Mouse (Mus musculus) ES-E14 (cell line): Measurements from ENCODE around the gene Mrc1. TPM values are rescaled to one million over a fixed set of nuclear protein-coding genes. Genes with fewer than 3 reads are reported as not detected.

ENCODE experiments used
- DNase-seq: peaks from one replicate; pipeline ENCODE4 v3.0.0-alpha.2; 2013; ENCODE audit warnings: low read depth, low spot score
- H3K27ac ChIP-seq: 2 replicates; pipeline ENCODE4 v1.5.1; 2012; ENCODE audit warnings: low read depth, mild to moderate bottlenecking, low read length, moderate library complexity, mixed read lengths; ENCODE audit not compliant: poor library complexity, insufficient read depth, severe bottlenecking
- H3K36me3 ChIP-seq: 2 replicates; pipeline ENCODE4 v1.6.1; 2012; ENCODE audit warnings: mild to moderate bottlenecking, low read length, moderate library complexity, mixed read lengths; ENCODE audit not compliant: control insufficient read depth, poor library complexity, insufficient read depth, severe bottlenecking
- H3K4me1 ChIP-seq, 2 experiments: fragments of 150-350 bp in 1 of 2; sonication (generic) in 1 of 2; 2 replicates each; pipeline ENCODE4 v1.6.1; 2012; ENCODE audit warnings: low read length in 2 of 2, mild to moderate bottlenecking in 1 of 2, mixed read lengths in 1 of 2; ENCODE audit not compliant: control insufficient read depth in 2 of 2, insufficient read depth in 2 of 2, poor library complexity in 1 of 2
- H3K4me3 ChIP-seq, 2 experiments: fragments of 150-350 bp in 1 of 2; sonication (generic) in 1 of 2; 2 replicates each; pipeline ENCODE4 v1.5.1; 2012; ENCODE audit warnings: low read length in 2 of 2, low read depth in 1 of 2, mild to moderate bottlenecking in 1 of 2, mixed read lengths in 1 of 2; ENCODE audit not compliant: insufficient read depth in 1 of 2, poor library complexity in 1 of 2, severe bottlenecking in 1 of 2
- H3K9ac ChIP-seq: 2 replicates; pipeline ENCODE4 v1.6.1; 2012; ENCODE audit warnings: low read depth, mild to moderate bottlenecking, low read length, mixed read lengths; ENCODE audit not compliant: poor library complexity, insufficient read depth, severe bottlenecking
- H3K9me3 ChIP-seq: fragments of 150-350 bp; sonication (generic); 2 replicates; pipeline ENCODE4 v1.6.1; 2012; ENCODE audit warnings: low read depth, mild to moderate bottlenecking, low read length; ENCODE audit not compliant: control insufficient read depth, insufficient read depth
- CHD2 ChIP-seq: IDR thresholded peaks from 2 replicates; pipeline ENCODE4 v1.6.1; 2014; ENCODE audit warnings: mild to moderate bottlenecking, low read depth, low read length, inconsistent platforms
- HCFC1 ChIP-seq: IDR thresholded peaks from 2 replicates; pipeline ENCODE4 v1.6.1; 2012; ENCODE audit warnings: low read length, inconsistent platforms, borderline replicate concordance; ENCODE audit not compliant: insufficient read depth
- MAFK ChIP-seq: IDR thresholded peaks from 2 replicates; pipeline ENCODE4 v1.6.1; 2014; ENCODE audit warnings: mild to moderate bottlenecking, low read depth, low read length, inconsistent platforms; ENCODE audit not compliant: insufficient read depth
- ZC3H11A ChIP-seq: IDR thresholded peaks from 2 replicates; pipeline ENCODE4 v1.6.1; 2012; ENCODE audit warnings: low read depth, mild to moderate bottlenecking, inconsistent platforms, low read length, borderline replicate concordance
- ZNF384 ChIP-seq: IDR thresholded peaks from 2 replicates; pipeline ENCODE4 v1.6.1; 2012; ENCODE audit warnings: low read depth, low read length, inconsistent platforms
- in situ Hi-C, 2 experiments: fragments of 600-800 bp; cut with MboI; formaldehyde crosslinking; loops; one replicate each; pipeline ENCODE4 v1.15.1; 2025; ENCODE audit warnings: low sequenced_read_pairs in 2 of 2, inconsistent platforms in 1 of 2; ENCODE audit not compliant: unreplicated experiment in 2 of 2
- total RNA-seq: library from RNA; depleted of rRNA; stranded (reverse); fragments of 300-350 nt; gene quantifications from 2 replicates; pipeline ENCODE4 v1.2.3, GENCODE M21; 2012; rRNA removed

The Mrc1 gene
- total RNA-seq, 1 experiment: 0.58 TPM

DNA sequence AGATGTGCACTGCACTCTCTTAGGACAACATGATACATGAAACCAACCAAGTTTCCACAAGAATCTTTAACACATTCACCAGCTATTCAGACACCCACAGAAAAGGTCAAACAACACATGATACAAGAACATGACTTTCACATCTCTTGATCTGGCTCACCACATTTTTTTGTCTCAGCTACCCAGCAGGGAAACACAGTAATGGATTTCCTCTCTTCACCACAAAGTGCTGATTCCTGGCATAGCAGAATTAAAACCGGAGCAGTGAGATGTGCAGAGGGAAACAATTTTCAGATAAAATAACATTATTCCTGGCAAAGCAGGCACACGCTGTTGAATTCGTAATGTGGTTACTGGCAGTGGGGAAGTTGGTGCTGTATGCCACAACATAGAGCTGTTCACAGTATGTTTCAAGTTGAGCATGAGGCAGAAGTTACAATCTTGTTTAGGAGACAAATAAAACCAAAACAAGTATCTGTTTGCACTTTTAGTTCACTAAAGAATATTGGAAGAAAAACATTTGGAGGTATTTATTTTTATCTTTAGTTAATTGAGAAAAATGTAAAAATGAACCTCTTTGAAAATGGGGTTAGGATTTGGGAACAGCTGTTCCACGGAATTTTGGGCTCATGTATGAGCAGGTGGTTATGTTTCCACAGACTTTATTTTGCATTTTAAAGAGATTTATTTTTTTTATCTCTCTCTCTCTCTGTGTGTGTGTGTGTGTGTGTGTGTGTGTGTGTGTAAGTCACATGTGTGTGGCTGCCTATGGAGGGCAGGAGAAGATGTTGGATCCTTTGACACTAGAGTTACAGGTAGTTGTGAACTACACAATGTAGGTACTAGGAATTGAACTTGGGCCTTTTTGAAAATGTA, 83.6 kb downstream of the Mrc1 start:
- no peaks in the 10 kb centered on the region for H3K4me1 ChIP-seq
- in situ Hi-C loops: no loop called here
- H3K27ac ChIP-seq: no peak overlapping the region
- no peaks in the 10 kb centered on the region for H3K9me3 ChIP-seq
- no peak overlapping the region for H3K4me3 ChIP-seq
- no peak overlapping the region for H3K9ac ChIP-seq
- no peak for DNase-seq
- no peaks in the 10 kb centered on the region for H3K36me3 ChIP-seq
- TF ChIP-seq MAFK (no peak), ZNF384 (no peak), ZC3H11A (no peak), CHD2 (no peak), HCFC1 (no peak)

DNA sequence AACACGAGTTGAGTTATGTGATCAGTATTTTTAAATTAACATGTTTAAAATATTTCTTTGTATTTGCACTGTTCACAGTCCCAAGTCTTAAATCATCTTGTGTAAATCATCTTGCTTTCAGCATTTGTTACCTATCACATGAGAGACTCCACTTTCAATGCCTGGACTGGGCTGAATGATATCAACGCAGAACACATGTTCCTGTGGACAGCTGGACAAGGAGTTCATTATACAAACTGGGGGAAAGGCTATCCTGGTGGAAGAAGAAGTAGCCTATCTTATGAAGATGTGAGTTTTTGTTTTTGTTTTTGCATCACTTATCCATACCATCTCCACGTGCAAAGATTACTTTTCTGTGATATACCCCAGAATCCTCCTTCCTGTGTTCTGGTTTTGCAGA, 85.9 kb downstream of the Mrc1 start:
- no peaks in the 10 kb centered on the region for H3K9me3 ChIP-seq
- DNase-seq: no peak
- H3K27ac ChIP-seq: no peak overlapping the region
- H3K9ac ChIP-seq: no peak overlapping the region
- in situ Hi-C loops: no loop called here
- no peak for TF ChIP-seq ZNF384
- TF ChIP-seq HCFC1: no peak
- TF ChIP-seq ZC3H11A: no peak
- H3K4me3 ChIP-seq: no peak overlapping the region
- no peaks in the 10 kb centered on the region for H3K4me1 ChIP-seq
- H3K36me3 ChIP-seq: no peaks in the 10 kb centered on the region

DNA sequence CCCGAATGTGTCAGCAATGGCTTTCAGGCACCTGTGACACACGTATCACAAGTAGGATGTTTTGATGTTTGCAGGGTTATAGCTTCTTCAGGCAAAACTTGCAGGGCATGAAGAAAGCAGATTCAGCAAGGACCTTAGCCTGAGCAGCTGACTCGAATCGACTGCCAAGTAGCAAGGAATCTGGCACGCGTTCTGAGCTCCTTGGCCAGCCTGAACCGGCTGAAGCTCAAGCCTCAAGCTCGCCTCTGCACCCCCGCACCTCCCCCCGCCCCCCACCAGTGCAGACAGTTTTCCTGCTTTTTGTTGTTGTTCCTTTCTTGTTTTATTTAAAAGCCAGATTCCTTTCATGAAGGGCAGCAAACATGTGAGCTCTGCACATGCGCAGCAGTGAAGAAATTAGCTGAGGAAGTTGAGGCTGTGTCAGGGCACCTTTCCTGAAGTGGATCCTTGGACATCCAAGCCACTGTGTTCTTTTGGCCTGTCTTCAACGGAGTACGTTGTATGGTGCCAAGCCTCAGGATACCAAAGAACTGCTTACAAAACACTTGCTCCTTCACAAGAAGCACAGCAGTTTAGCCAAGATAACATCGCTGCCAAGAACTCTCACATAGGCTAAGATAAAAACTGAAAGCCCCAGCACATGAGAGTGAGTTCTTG, 112.6 kb downstream of the Mrc1 start:
- H3K9me3 ChIP-seq: no peaks in the 10 kb centered on the region
- no peak overlapping the region for H3K4me3 ChIP-seq
- H3K36me3 ChIP-seq: no peaks in the 10 kb centered on the region
- in situ Hi-C loops: no loop called here
- DNase-seq: no peak
- H3K9ac ChIP-seq: no peak overlapping the region
- no peak for TF ChIP-seq CHD2
- no peak for TF ChIP-seq MAFK
- no peak for TF ChIP-seq ZC3H11A
- no peak for TF ChIP-seq HCFC1
- no peak for TF ChIP-seq ZNF384
- no peak overlapping the region for H3K27ac ChIP-seq
- no peaks in the 10 kb centered on the region for H3K4me1 ChIP-seq

DNA sequence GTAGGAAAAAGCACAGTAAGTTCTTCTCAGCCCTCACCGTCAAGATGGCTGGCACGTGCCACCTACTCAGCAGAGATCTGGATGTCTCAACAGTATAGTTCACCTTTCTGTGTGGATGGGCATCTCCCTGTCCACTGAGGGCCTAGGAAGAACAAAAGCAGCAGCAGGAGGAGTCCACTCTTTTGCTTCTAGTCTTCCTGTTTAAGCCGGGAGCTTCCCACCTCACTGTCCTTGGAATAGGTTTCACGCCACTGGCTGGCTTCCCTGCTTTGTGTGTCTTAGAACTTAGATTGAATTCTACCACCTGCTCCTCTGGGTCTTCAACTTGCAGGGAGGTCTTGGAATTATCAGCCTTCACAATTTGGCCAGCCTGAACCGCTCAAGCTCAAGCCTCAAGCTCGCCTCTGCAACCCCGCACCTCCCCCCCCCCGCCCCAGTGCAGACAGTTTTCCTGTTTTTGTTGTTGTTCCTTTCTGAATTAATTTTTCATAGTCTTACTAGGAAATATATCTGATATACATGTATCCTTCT, 113.2 kb downstream of the Mrc1 start:
- in situ Hi-C loops: no loop called here
- Histone ChIP-seq H3K4me1 (no peaks in the 10 kb centered on the region), H3K9ac (no peak overlapping the region), H3K9me3 (no peaks in the 10 kb centered on the region), H3K27ac (no peak overlapping the region), H3K4me3 (no peak overlapping the region), H3K36me3 (no peaks in the 10 kb centered on the region)
- DNase-seq: no peak
- TF ChIP-seq HCFC1: no peak
- TF ChIP-seq ZC3H11A: no peak
- TF ChIP-seq ZNF384: no peak
- TF ChIP-seq MAFK: no peak
- TF ChIP-seq CHD2: no peak

Other genes starting within 250 kb of the Mrc1 start
- 11.0 and 19.9 TPM in 2 replicates for gene Hacd1, start 173.3 kb upstream of the Mrc1 start, total RNA-seq
- gene Stam, start 155.3 kb upstream of the Mrc1 start, total RNA-seq: 40.5 and 48.6 TPM in 2 replicates
- gene Tmem236, start 54.9 kb upstream of the Mrc1 start, total RNA-seq: not detected in 2 replicates
- not detected in 2 replicates for gene Slc39a12, start 158.9 kb downstream of the Mrc1 start, total RNA-seq